Mouse (Mus musculus) liver, adult 2 months (tissue): ENCODE results near the gene Stmn1.
"Not testable (repeated sequence)": the region's sequence is repeated elsewhere in the genome, so short reads cannot be mapped to it uniquely, and the experiment has no call there.

Source experiments
- CTCF ChIP-seq: fragments of 200-500 bp; IDR thresholded peaks from 2 replicates; pipeline ENCODE4 v1.5.1; 2011; ENCODE audit warnings: low read depth, low read length, control low read depth
- POLR2A ChIP-seq: fragments of 200-500 bp; IDR thresholded peaks from 2 replicates; pipeline ENCODE4 v1.6.1; 2011; ENCODE audit warnings: low read length, control low read depth; ENCODE audit not compliant: insufficient read depth; ENCODE audit errors: extremely low read depth

GRCm38 (mm10) chr4:134498983-134499382 is 30.9 kb downstream of the Stmn1 start:
- TF ChIP-seq CTCF, POLR2A: not testable (repeated sequence)
